Mouse (Mus musculus): ENCODE measurements at regions not wholly inside any gene's neighbourhood (a gene's known extent, or its start where the extent isn't known, plus 50 kb on each side); places are given as distances from the start of the nearest gene placed in this dataset.

DNA sequence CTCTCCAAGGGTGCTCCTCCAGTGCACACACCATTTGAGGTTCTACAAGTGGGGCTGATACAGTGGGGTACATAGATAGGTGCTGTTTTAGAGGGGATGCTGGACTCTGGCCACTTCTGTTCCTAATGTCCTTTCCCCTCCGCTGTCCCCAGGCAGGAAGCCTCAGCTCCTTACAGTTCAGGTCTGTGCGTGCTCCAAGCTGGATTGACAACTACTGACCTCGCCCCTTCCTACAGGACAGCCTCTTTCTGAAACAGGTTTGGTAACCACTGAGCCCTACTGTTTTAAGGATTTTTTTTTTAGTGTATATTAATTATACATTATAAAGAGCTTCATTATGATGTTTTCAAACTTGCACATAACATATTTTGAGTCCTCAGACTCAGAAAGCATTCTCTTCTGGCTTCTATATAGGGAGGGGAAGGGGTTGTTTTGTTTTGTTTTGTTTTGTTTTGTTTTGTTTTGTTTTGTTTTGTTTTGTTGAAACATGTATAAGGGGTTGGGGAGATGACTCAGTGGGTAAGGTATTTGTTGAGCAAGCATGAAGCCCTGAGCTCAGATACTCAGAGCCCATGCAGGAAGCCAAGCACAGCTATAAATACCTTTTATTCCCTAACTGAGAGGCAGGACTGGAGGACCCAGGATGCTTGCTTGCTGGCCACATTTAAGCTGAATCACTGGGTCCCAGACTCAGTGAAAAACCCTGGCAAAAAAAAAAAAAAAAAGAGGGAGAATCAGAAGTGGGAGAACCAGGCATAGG, 81.4 kb upstream of the Hand1 start:
- no peaks in the 10 kb centered on the region for H3K36me3 ChIP-seq (ENCODE audit: control insufficient read depth)
- no peaks in the 10 kb centered on the region for H3K9me3 ChIP-seq (ENCODE audit: control insufficient read depth, low read length)
- peaks cover 5% of the 10 kb centered on the region; the same call in 1 of the 2 replicates for H3K27me3 ChIP-seq (ENCODE audit: control insufficient read depth)
- TF ChIP-seq GATA1 (IDR thresholded peaks at IDR 0.05; ENCODE audit: low read length) (no peak), TAL1 (IDR thresholded peaks at IDR 0.05; ENCODE audit: low read length) (no peak)
- no peak overlapping the region for H3K4me3 ChIP-seq (replicated peaks)
- no peaks in the 10 kb centered on the region for H3K4me1 ChIP-seq (ENCODE audit: control insufficient read depth)

DNA sequence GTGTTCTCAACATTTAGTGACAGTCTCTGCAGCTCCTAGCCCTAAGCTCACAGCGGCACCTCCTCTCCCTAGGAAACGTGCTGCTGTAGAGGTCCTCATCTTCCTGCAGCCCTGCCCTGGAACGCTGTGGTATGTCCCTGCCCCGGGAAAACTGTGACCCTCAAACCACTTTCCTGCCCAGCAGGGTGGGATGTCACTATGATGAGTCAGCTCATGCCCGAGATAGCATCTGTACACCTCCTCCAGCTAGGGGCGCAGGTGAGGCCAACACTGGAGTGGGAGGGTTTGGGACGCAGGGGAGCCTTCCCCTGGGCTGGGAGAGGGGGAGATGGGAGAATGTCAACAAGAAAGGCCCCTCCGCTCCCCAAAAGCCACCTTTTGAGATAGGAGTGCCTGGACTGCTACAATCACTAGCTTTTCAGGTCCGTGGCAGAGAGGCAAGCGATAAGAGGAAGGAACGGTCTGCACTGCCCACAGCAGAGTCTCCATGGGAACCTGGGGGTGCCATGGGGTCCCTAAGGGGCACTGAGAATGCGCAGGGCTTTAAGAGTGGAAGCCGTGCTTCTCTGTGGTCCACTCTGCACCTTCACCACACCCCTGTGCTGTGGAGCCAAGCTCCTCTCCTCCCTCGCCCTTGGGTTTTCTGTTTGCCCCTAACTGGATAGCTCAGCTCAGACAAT, 80.5 kb upstream of the Hand1 start:
- H3K27me3 ChIP-seq (ENCODE audit: control insufficient read depth): peaks cover 5% of the 10 kb centered on the region; the same call in 1 of the 2 replicates
- no peaks in the 10 kb centered on the region for H3K36me3 ChIP-seq (ENCODE audit: control insufficient read depth)
- H3K4me3 ChIP-seq (replicated peaks): no peak overlapping the region
- TF ChIP-seq GATA1 (IDR thresholded peaks at IDR 0.05; ENCODE audit: low read length) (no peak), TAL1 (IDR thresholded peaks at IDR 0.05; ENCODE audit: low read length) (no peak)
- no peaks in the 10 kb centered on the region for H3K9me3 ChIP-seq (ENCODE audit: control insufficient read depth, low read length)
- H3K4me1 ChIP-seq (ENCODE audit: control insufficient read depth): no peaks in the 10 kb centered on the region

DNA sequence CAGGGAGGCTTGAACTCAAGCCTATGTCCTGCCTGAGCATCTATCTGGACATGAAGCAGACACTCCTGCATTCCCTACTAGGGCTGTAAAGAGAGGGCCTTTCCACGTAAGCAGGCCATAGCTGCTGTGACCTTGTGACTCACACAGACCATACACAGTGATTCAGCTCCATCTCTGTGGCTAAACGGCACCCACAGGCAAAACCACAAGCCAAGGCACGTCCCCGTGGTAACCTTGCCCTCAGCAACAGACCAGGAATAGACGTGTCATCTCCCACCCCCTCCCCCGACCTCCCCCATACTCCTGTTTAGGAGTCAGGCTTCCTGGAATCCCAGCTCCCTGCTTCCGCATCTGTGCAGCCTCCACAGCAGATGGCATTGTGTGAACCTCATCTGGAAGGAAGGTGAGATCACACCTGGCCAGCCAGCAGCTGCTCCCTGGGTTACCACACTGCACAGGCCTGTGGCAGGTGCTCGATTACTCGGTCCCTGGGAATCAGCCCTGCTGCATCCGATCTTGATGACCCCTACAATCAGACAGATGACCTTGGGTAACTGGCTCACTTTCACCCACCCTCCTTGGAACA, 79.2 kb upstream of the Hand1 start:
- TF ChIP-seq TAL1 (IDR thresholded peaks at IDR 0.05; ENCODE audit: low read length) (no peak), GATA1 (IDR thresholded peaks at IDR 0.05; ENCODE audit: low read length) (no peak)
- peaks cover 5% of the 10 kb centered on the region; the same call in 1 of the 2 replicates for H3K27me3 ChIP-seq (ENCODE audit: control insufficient read depth)
- no peaks in the 10 kb centered on the region for H3K4me1 ChIP-seq (ENCODE audit: control insufficient read depth)
- H3K9me3 ChIP-seq (ENCODE audit: control insufficient read depth, low read length): no peaks in the 10 kb centered on the region
- no peaks in the 10 kb centered on the region for H3K36me3 ChIP-seq (ENCODE audit: control insufficient read depth)
- H3K4me3 ChIP-seq (replicated peaks): no peak overlapping the region

DNA sequence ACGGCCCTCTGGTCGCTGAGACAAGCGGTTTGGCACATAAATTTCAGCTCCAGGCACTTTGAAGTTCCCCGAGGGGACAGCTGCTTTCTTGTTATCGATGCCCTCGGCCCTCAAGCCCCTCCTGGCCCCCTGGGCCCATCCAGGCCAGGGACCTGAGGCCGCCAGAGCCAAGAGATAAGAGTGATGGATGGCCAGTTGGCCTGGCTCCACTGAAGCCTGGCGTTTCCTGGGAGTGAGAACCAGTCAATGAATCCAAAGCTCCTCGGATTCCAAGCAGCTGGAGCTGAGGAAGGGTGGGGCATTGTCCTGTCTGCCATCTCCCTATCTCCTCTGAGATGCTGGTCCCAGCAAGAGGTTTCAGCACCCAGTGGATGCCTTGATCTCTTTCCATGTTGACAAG, 71.6 kb upstream of the Hand1 start:
- Histone ChIP-seq H3K9me3 (ENCODE audit: control insufficient read depth, low read length) (no peaks in the 10 kb centered on the region), H3K4me1 (ENCODE audit: control insufficient read depth) (no peaks in the 10 kb centered on the region), H3K36me3 (ENCODE audit: control insufficient read depth) (no peaks in the 10 kb centered on the region), H3K27me3 (ENCODE audit: control insufficient read depth) (peaks cover 2% of the 10 kb centered on the region; the same call in 1 of the 2 replicates), H3K4me3 (replicated peaks) (no peak overlapping the region)
- TF ChIP-seq GATA1 (IDR thresholded peaks at IDR 0.05; ENCODE audit: low read length) (no peak), TAL1 (IDR thresholded peaks at IDR 0.05; ENCODE audit: low read length) (no peak)

DNA sequence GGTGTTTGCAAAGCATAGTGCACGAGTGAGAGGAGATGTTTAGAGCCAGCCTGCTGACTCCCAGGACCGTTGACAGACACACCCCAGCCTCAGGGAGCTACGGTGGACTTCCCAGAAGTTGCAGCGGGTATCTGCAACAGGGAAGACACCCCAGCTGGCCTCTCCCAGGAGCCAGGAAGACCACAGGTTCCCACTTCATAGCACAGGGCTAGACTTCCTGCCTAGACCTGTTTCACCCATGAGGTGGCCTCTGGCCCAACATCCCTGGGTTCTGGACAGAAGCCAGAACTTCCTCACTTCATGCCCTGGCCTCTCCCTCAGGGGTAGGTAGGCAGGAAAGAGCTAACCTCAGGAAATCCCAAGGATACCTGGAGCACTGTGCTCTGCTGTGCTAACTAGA, 66.7 kb upstream of the Hand1 start:
- no peak for TF ChIP-seq GATA1 (IDR thresholded peaks at IDR 0.05; ENCODE audit: low read length)
- TF ChIP-seq TAL1 (IDR thresholded peaks at IDR 0.05; ENCODE audit: low read length): no peak
- no peaks in the 10 kb centered on the region for H3K9me3 ChIP-seq (ENCODE audit: control insufficient read depth, low read length)
- no peak overlapping the region for H3K4me3 ChIP-seq (replicated peaks)
- H3K27me3 ChIP-seq (ENCODE audit: control insufficient read depth): peaks cover 2% of the 10 kb centered on the region; the same call in 1 of the 2 replicates
- no peaks in the 10 kb centered on the region for H3K4me1 ChIP-seq (ENCODE audit: control insufficient read depth)
- H3K36me3 ChIP-seq (ENCODE audit: control insufficient read depth): no peaks in the 10 kb centered on the region

DNA sequence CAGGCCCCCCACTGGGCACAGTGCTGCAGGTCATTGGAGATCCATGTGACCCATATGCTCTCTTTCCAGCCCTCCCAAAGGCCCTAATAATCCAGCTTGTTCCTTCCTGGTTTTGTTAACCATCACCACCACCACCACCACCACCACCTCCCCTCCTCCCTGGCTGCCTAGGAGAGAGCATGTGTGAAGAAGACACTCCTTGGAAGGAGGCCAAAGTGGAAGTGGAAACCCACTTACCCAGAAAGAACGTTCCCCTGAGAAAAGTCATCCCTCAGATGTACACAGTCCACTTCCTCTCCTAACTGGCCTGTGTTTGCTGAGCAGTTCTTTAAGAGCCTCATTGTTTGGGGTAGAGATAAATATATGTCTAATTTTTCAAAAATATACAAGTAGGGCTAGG, 62.9 kb upstream of the Hand1 start:
- Histone ChIP-seq H3K27me3 (ENCODE audit: control insufficient read depth) (peaks cover 4% of the 10 kb centered on the region), H3K4me1 (ENCODE audit: control insufficient read depth) (no peaks in the 10 kb centered on the region), H3K9me3 (ENCODE audit: control insufficient read depth, low read length) (no peaks in the 10 kb centered on the region), H3K4me3 (replicated peaks) (no peak overlapping the region), H3K36me3 (ENCODE audit: control insufficient read depth) (no peaks in the 10 kb centered on the region)
- TF ChIP-seq TAL1 (IDR thresholded peaks at IDR 0.05; ENCODE audit: low read length) (no peak), GATA1 (IDR thresholded peaks at IDR 0.05; ENCODE audit: low read length) (no peak)

DNA sequence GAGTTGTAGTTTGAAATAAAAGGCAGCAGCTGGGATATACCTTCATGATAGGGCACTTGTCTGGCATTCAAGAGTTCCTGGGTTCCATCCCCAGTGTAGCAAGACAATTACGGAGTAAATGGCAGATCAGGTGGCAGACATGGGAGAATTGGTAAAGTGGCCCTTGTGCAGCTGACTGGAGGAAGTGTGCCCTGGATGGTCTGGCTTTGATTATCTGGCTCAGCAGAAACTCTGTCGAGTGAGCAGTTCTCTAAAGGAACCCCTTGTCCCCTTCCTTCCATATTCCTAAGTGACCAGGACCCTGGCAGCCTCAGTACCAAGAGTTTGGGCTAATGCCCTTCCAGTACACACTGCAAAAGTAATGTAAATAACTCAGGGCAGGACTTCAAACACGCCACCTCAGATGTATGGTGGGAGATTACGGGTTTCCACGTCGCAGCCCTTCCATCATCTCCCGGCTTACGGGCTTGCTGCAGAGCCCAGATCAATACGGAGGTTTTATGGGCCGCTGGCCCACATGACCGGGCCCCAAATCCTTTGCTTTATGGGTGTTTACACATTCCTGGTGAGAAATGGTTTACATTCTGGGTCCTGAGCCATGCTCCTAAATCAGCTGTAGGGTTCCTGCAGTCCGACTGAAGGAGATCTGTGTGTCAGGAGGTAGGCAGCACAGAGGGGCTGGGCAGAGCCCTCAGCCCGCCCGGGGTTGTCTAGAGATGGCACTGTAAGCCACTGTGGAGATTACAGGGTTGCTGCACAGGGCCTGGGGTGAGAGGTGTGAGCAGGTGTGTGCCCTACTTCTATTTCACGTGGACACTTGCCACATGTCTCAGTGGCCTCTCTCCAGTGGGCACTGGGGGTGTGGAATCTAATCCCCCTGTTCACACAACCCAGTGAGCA, 50.4 kb upstream of the Hand1 start:
- Histone ChIP-seq H3K4me1 (ENCODE audit: control insufficient read depth) (peaks cover under 1% of the 10 kb centered on the region), H3K9me3 (ENCODE audit: control insufficient read depth, low read length) (no peaks in the 10 kb centered on the region), H3K4me3 (replicated peaks) (no peak overlapping the region), H3K27me3 (ENCODE audit: control insufficient read depth) (peaks cover 33% of the 10 kb centered on the region), H3K36me3 (ENCODE audit: control insufficient read depth) (no peaks in the 10 kb centered on the region)
- TF ChIP-seq GATA1 (IDR thresholded peaks at IDR 0.05; ENCODE audit: low read length) (no peak), TAL1 (IDR thresholded peaks at IDR 0.05; ENCODE audit: low read length) (no peak)

All from erythroblast, embryonic 14.5 days (primary cell).